Mouse (Mus musculus) C2C12 (cell line): ENCODE data around the gene Rbfox3.

Experiments
- CTCF ChIP-seq: IDR thresholded peaks from one replicate; pipeline ENCODE4 v1.5.1; 2011; ENCODE audit not compliant: control insufficient read depth, insufficient read depth, insufficient read length
- USF1 ChIP-seq: IDR thresholded peaks from one replicate; pipeline ENCODE4 v1.6.1; 2011; ENCODE audit warnings: low read depth, mild to moderate bottlenecking, control low read depth, moderate library complexity

GRCm38 (mm10) chr11:118792916-118793638 lies 118.3 kb downstream of the Rbfox3 start:
- TF ChIP-seq CTCF (no peak), USF1 (no peak)
